Mouse (Mus musculus): ENCODE measurements at regions not wholly inside any gene's neighbourhood (a gene's known extent, or its start where the extent isn't known, plus 50 kb on each side); places are given as distances from the start of the nearest gene placed in this dataset.

- peak; percentile 30 for DNase-seq (ENCODE audit: low read depth, low spot score)
These were observed 59.1 kb upstream of the Mamdc2 start for GRCm38 (mm10) chr19:23507256-23507851.

Measured in ES-CJ7 (cell line).